Mouse (Mus musculus) kidney, postnatal 10 days (tissue): ENCODE results near the gene Ptprg.

Experiments used
- DNase-seq: peaks from one replicate; pipeline ENCODE4 v3.0.0; 2021; ENCODE audit warnings: mixed read lengths

The Ptprg gene

GRCm38 (mm10) chr14:11833678-11834077 is 280.3 kb downstream of the Ptprg start:
- DNase-seq, result no peak

- no peak for DNase-seq
These were observed 282.5 kb downstream of the Ptprg start for GRCm38 (mm10) chr14:11835706-11836445.

- DNase-seq, result no peak
These were observed 284.4 kb downstream of the Ptprg start for GRCm38 (mm10) chr14:11837714-11838113.

GRCm38 (mm10) chr14:11841621-11842020 is 288.3 kb downstream of the Ptprg start:
- DNase-seq, result no peak

- no peak for DNase-seq
These were observed 299.6 kb downstream of the Ptprg start for GRCm38 (mm10) chr14:11852896-11853295.

GRCm38 (mm10) chr14:11855499-11855898 is 302.2 kb downstream of the Ptprg start:
- DNase-seq, result no peak

GRCm38 (mm10) chr14:11857928-11858481 is 304.7 kb downstream of the Ptprg start:
- no peak for DNase-seq

GRCm38 (mm10) chr14:11863286-11863685 is 310.0 kb downstream of the Ptprg start:
- DNase-seq, result no peak

- DNase-seq, result no peak
These were observed 311.5 kb downstream of the Ptprg start for GRCm38 (mm10) chr14:11864840-11865239.

GRCm38 (mm10) chr14:11865332-11865731 is 312.0 kb downstream of the Ptprg start:
- DNase-seq, result no peak

GRCm38 (mm10) chr14:11865872-11866271 is 312.5 kb downstream of the Ptprg start:
- no peak for DNase-seq

- DNase-seq, result no peak
These were observed 313.1 kb downstream of the Ptprg start for GRCm38 (mm10) chr14:11866416-11866815.

- peak; percentile 53 for DNase-seq
These were observed 315.3 kb downstream of the Ptprg start for GRCm38 (mm10) chr14:11868636-11869035.

GRCm38 (mm10) chr14:11871752-11872344 is 318.5 kb downstream of the Ptprg start:
- DNase-seq, result no peak

- no peak for DNase-seq
These were observed 320.9 kb downstream of the Ptprg start for GRCm38 (mm10) chr14:11874266-11874665.

- peak; percentile 41 for DNase-seq
These were observed 321.9 kb downstream of the Ptprg start for GRCm38 (mm10) chr14:11874960-11875889.

GRCm38 (mm10) chr14:11881082-11881481 is 327.8 kb downstream of the Ptprg start:
- DNase-seq, result peak; percentile 61

GRCm38 (mm10) chr14:11883142-11883921 is 330.0 kb downstream of the Ptprg start:
- DNase-seq, result peak; percentile 50

- no peak for DNase-seq
These were observed 330.7 kb downstream of the Ptprg start for GRCm38 (mm10) chr14:11883995-11884394.

- no peak for DNase-seq
These were observed 333.1 kb downstream of the Ptprg start for GRCm38 (mm10) chr14:11886417-11886816.

GRCm38 (mm10) chr14:11890890-11891289 is 337.6 kb downstream of the Ptprg start:
- no peak for DNase-seq

- DNase-seq, result no peak
These were observed 339.3 kb downstream of the Ptprg start for GRCm38 (mm10) chr14:11892621-11893020.
